7 mouse cellular contexts compared by ENCODE assay signal in the genomic region with DNA sequence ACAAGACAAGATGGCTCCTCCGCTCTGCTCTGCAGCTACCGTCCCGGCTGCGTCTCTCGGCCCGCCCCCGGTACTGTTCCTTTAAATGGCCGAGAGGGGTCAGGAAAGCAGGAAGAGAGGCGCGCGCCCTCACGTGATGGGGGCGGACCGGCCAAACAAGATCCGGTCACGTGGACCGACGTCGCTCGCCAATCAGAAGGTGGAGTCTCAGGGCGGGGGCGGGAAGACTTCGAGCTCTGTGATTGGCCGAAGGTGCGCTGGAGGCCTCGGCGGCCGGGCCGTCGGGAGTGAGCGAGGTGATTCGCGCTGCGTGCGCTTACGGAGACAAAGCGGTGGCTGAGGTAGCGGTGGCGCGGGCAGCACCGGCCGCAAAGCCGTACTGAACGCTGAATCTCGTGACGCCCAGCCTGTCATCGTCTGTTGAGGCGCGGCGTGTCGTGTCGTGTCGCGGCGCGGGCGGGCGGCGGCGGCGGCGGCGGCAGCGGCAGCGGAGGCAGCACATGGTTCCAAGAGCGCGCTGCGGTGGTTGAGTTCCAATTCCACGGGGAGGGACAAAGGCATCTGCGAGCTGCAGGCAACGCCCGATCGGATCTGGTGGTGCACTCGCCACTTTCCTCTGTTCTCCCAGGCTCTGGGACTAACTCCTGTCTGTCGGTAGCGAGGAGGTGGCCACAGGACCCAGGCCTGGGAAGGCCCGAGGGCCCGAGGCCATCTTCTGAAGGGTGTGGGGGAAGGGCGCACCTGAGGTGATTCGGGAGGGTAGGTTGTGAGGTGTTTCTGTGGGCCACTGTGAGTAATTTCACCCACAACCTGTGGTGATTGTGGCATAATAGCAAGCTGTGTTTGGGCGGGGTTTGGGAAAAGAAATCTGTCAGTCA. TPM values are rescaled to one million over a fixed set of nuclear protein-coding genes. Genes with fewer than 3 reads are reported as not detected.
DNase-seq lines count a peak whose midpoint lies in the region; ATAC-seq and TF ChIP-seq lines count a peak whose summit lies in the region.

Gene Morc2a (plus strand): TSS at position 228 of the 878 bp plus-strand sequence.

- H3K4me1 ChIP-seq in embryonic facial prominence, embryonic 10.5 days = peaks cover 18% of the 10 kb centered on the region
- H3K4me1 ChIP-seq in intestine, postnatal 0 days (replicated peaks; ENCODE audit: control insufficient read depth, insufficient read depth, low read length) = no peaks in the 10 kb centered on the region
- peaks cover 17% of the 10 kb centered on the region for H3K4me1 ChIP-seq in midbrain, embryonic 12.5 days
- H3K4me1 ChIP-seq in small intestine, adult 2 months (ENCODE audit: control insufficient read depth, insufficient read depth, insufficient read length, low read length) = peaks cover 12% of the 10 kb centered on the region

- H3K27me3 ChIP-seq in embryonic facial prominence, embryonic 10.5 days (replicated peaks; ENCODE audit: low read depth, poor library complexity, severe bottlenecking) = no peaks in the 10 kb centered on the region
- no peaks in the 10 kb centered on the region for H3K27me3 ChIP-seq in intestine, postnatal 0 days (replicated peaks; ENCODE audit: control insufficient read depth, insufficient read depth, low read length)
- H3K27me3 ChIP-seq in midbrain, embryonic 12.5 days = no peaks in the 10 kb centered on the region
- H3K27me3 ChIP-seq in small intestine, adult 2 months (ENCODE audit: control insufficient read depth, insufficient read depth, low read length) = no peaks in the 10 kb centered on the region

- peaks cover 47% of the 10 kb centered on the region for H3K9me3 ChIP-seq in embryonic facial prominence, embryonic 10.5 days
- H3K9me3 ChIP-seq in intestine, postnatal 0 days (ENCODE audit: control insufficient read depth) = no peaks in the 10 kb centered on the region
- H3K9me3 ChIP-seq in midbrain, embryonic 12.5 days = peaks cover 24% of the 10 kb centered on the region

- WGBS in embryonic facial prominence, embryonic 10.5 days = 1% methylated on average over 81 of the region's 81 CpGs
- WGBS in intestine, postnatal 0 days = 1% methylated on average over 80 of the region's 81 CpGs
- WGBS in midbrain, embryonic 12.5 days = 2% methylated on average over 81 of the region's 81 CpGs
- 2% methylated on average over 81 of the region's 81 CpGs for WGBS in small intestine, adult 2 months

- peaks cover 79% of the 10 kb centered on the region for H3K36me3 ChIP-seq in embryonic facial prominence, embryonic 10.5 days (replicated peaks)
- peaks cover 22% of the 10 kb centered on the region for H3K36me3 ChIP-seq in intestine, postnatal 0 days (ENCODE audit: control insufficient read depth, insufficient read depth)
- peaks cover 45% of the 10 kb centered on the region for H3K36me3 ChIP-seq in midbrain, embryonic 12.5 days
- peaks cover 15% of the 10 kb centered on the region for H3K36me3 ChIP-seq in small intestine, adult 2 months (ENCODE audit: control insufficient read depth, insufficient read depth, low read length)

- H3K4me2 ChIP-seq in intestine, postnatal 0 days (replicated peaks; ENCODE audit: low read depth) = peak within 1 kb of the TSS; percentile 65
- H3K4me2 ChIP-seq in midbrain, embryonic 12.5 days (replicated peaks) = peak within 1 kb of the TSS; percentile 71

- H3K4me3 ChIP-seq in embryonic facial prominence, embryonic 10.5 days = peak within 1 kb of the TSS; percentile 90
- H3K4me3 ChIP-seq in intestine, postnatal 0 days (ENCODE audit: low read depth, low read length) = peak within 1 kb of the TSS; percentile 93
- peak within 1 kb of the TSS; percentile 69 for H3K4me3 ChIP-seq in midbrain, embryonic 12.5 days
- H3K4me3 ChIP-seq in small intestine, adult 2 months (ENCODE audit: low read depth, low read length) = peak within 1 kb of the TSS; percentile 83

- peak; percentile 89; the same call in 1 of the 2 replicates for TF ChIP-seq POLR2A in small intestine, adult 2 months (IDR thresholded peaks at IDR 0.05; ENCODE audit: low read depth, low read length)

- DNase-seq in adrenal gland, postnatal 10 days = peak; percentile 97
- peak; percentile 99 for DNase-seq in embryonic facial prominence, embryonic 10.5 days (ENCODE audit: low spot score)
- DNase-seq in gonadal fat pad, adult 2 months (ENCODE audit: low read depth) = peak; percentile 72
- peak; percentile 98 for DNase-seq in left cerebral cortex, postnatal 4 days

- intact Hi-C loops in left cerebral cortex, postnatal 4 days (cut with DNase I) = no loop called here

- H3K27ac ChIP-seq in embryonic facial prominence, embryonic 10.5 days (replicated peaks) = peak within 1 kb of the TSS; percentile 97
- H3K27ac ChIP-seq in intestine, postnatal 0 days (ENCODE audit: low read depth, low read length) = peak within 1 kb of the TSS; percentile 95
- H3K27ac ChIP-seq in midbrain, embryonic 12.5 days (replicated peaks) = peak within 1 kb of the TSS; percentile 93
- peak within 1 kb of the TSS; percentile 75 for H3K27ac ChIP-seq in small intestine, adult 2 months (ENCODE audit: insufficient read depth, low read depth, low read length)

- TF ChIP-seq CTCF in intestine, postnatal 0 days (IDR thresholded peaks at IDR 0.05; ENCODE audit: low read depth) = peak; percentile 65
- TF ChIP-seq CTCF in small intestine, adult 2 months (IDR thresholded peaks at IDR 0.05; ENCODE audit: extremely low read depth, insufficient read length, insufficient replicate concordance, low read depth, low read length) = no peak

- peak; percentile 98 for ATAC-seq in intestine, postnatal 0 days
- peak; percentile 98 for ATAC-seq in midbrain, embryonic 12.5 days (ENCODE audit: low FRiP score, low read depth)

- peak within 1 kb of the TSS; percentile 98 for H3K9ac ChIP-seq in intestine, postnatal 0 days (ENCODE audit: low read depth, low read length)
- H3K9ac ChIP-seq in midbrain, embryonic 12.5 days (replicated peaks) = peak within 1 kb of the TSS; percentile 93

RNA-seq across cellular contexts. Expression of gene Morc2a, which starts in this region (rescaled TPM):
- 10 to 100 TPM; 33.1 to 44.9 TPM for total RNA-seq in adrenal gland, postnatal 10 days (2021)
- 46.8 and 46.9 TPM in 2 replicates for polyA plus RNA-seq in embryonic facial prominence, embryonic 10.5 days (2016; fragmentation: Nextera tagmentation; extraction: Ambion mirVana)
- polyA plus RNA-seq in gonadal fat pad, adult 2 months (2012; rRNA removed) = 9.0 and 10.1 TPM in 2 replicates
- 5.9 and 6.8 TPM in 2 replicates for polyA plus RNA-seq in intestine, postnatal 0 days (2015; fragmentation: Nextera tagmentation; extraction: Ambion mirVana)
- total RNA-seq in left cerebral cortex, postnatal 4 days (2021) = 10 to 100 TPM; 74.3 to 77.6 TPM
- polyA plus RNA-seq in midbrain, embryonic 12.5 days (2016; fragmentation: Nextera tagmentation; extraction: Ambion mirVana) = 56.5 and 58.0 TPM in 2 replicates
- polyA plus RNA-seq in small intestine, adult 2 months (2012; rRNA removed) = 2.2 and 4.2 TPM in 2 replicates

Comparison
In these comparisons a context has a peak if more than half of its experiments do, and no peak if none do; other contexts are left out.
1. Peak in every context shown above with its lines: DNase-seq, ATAC-seq, H3K4me3 ChIP-seq and H3K27ac ChIP-seq.